Mouse (Mus musculus): ENCODE data around the gene Rab5b.
"Not testable (repeated sequence)": the region's sequence is repeated elsewhere in the genome, so short reads cannot be mapped to it uniquely, and the experiment has no call there.

Rab5b gene

DNA sequence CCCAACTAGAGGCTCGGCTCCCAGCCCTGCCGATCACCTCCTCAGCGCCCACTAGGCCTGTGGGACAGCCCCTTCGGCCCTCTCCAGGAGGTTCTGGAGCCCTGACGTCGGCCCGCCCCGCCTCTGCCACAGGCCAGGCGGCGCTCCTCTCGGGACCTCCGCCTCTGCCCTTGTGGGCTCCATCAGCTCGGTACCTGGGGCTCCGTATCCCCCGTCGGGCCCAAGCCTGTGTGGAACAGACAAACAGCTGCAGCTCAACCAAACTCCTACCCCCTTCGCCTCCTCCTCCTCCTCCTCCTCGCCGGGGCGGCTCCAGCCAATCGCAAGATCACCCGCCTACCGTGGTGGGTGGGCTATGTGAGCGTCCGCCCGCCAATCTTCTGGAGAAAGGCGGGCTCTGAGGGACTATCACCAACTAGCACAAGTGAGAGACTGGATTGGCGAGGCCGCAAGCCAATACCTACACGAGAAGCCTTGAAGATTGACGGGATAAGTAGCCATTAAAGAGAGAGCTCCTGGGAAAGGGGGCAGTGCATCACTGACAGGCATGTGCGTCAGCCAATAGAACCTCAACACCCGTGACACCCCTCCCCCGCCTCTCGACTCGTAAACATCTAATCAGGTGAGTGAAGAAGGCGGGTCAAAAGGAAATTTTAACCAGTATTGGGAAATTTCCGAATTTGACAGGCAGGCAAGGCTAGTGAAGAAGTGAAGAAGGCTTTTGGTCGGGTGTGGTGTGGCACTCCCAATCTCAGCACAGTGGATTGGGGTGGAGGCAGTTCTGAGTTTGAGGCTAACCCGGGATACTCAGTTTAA, at the start of gene Rab5b:
TSS of gene Rab5b (minus strand) at position 273 of the 816 bp plus-strand sequence.
- DNase-seq (ENCODE audit: extremely low read depth, low read depth, low spot score): peak; percentile 100

DNA sequence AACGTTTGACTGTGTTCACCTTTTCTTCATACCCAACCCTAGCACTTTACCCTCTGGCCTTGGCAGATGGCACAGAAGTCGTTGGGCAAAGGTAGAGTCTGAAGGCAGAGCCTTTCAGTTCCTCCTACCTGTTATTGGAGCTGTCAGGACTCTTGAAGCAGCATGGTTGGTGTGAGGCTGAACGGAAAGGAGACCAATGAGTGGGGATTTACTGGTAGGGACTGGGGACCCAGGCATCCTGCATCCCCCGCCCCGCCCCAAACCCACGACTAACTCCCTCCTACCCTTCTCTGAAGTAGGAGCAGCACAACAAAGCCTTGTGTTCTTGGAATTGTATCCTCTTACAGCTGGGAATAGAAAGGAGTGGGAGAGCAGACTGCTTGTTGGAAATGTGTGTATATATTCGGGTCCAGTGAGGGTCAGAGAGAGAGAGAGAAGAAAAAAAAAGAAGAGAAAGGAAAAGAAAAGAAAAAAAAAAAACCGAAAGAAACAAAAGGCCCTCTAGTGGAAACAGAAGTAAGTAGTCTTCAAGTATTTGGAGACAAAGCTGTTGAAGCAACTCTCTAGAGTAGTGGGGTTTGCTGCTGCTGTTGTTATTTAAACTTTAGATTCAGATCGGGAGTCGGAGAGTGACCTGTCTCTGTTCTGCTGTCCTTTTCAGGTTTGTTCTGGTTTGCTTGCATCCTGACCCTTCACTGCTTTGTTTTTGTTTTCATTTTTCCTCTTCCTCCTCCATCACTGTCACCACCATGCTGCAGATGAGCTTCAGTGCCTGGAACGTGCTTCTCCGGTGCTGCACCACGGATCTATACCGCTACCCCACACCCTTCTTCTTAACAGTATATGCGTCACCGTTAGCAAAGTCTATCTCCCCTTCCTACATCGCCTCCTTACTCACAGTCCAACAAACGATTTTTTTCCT, 48.9 kb upstream of the Rab5b start, which contains the start of gene Dgka:
TSS of gene Dgka (minus strand) at position 176 of the 922 bp plus-strand sequence.
- DNase-seq (ENCODE audit: extremely low read depth, low read depth, low spot score): no peak

DNA sequence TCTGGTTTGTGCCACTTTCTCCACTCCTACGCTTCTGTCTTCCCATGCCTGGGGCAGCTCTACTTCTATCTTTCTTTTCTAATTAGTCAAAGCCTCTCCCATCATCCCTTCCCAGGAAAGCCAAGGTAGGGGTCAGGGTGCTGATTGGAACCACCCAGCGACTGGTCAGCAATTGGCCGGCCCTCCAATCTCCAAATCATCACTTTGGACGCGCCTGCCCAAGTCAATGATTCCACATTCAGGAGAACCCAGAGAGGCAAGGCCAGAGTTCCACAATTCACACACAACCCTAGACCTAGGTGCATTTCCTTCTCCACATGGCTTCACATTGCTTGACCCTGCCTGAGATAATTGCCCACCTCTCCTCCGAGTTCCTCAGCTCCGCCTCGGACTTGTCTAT, 48.1 kb upstream of the Rab5b start:
- DNase-seq (ENCODE audit: extremely low read depth, low read depth, low spot score): no peak

DNA sequence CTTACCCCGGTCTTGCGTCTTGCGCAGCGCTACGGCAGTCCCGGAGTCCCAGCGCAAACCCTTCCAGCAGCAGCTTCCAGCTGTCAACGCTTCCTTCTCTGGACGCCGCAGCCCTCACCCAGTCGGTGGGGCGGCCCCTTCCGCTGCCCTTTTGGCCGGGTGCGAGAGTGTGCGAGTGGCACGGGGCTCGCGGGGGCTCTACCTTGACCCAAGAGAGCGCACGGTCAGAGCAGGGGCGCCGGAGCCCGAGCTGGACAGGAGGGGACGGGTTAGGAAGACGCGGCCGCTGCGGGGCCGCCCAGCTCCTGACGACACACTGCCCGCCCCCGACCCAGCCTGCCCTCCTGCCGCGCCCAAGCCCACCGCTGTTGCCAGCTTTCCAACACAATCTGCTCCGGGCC, 47.7 kb upstream of the Rab5b start:
- no peak for DNase-seq (ENCODE audit: extremely low read depth, low read depth, low spot score)

DNA sequence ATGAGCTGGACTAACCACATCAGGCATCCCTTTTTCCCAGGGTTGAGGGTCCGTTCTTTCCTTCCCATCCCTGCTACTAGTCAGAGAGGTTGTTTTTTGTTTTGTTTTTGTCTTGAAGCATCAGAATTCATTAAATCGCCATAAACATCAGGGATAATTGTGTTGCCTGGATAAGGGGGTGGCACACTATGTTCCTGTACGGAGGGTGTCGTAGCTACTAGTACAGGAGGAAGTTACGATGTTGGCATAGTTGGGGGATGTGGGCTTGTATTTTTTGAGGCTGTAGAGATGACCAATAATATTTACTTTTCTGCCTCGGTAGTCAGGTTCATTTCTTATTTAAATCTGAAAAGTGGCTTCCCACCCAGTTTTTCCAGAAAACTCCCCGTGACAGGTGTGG, 47.2 kb upstream of the Rab5b start:
- DNase-seq (ENCODE audit: extremely low read depth, low read depth, low spot score): no peak

DNA sequence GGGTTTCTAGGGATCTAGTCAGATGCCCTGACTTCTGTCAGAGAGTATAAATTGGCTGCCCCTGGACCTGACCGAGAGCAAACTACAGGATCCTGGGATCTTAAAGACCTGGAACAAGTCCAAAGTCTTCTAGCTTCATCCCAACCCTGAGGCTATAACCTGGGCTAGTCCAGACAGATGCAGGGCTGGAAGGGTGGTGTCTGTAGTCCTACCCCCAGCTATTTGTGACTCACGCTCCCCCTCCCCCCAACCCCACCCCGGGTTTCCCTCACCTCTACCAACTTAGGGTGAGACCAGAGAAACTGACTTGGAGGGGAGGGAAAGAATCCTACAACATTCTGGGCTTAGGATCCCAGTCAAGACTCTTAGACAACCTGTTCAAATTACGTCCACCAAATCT, 46.6 kb upstream of the Rab5b start:
- no peak for DNase-seq (ENCODE audit: extremely low read depth, low read depth, low spot score)

DNA sequence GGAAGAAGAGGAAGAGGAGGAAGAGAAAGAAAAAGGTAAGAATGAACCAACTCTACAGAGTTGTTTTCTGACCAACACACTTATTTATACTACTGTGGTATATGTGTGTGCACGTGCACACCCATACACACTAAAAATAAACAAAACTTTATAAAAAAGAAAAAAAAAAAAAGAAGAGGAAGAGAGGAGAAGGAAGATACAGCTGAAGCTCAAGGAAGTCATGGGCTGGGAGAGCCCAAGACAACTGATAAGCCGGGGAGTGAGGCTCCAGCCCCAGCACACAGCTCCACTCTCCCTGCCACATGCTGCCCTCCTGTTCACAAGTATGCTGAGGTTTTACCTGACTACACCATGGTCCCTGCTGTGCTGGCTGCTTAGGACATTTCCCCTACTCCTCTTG, 44.2 kb upstream of the Rab5b start:
- no peak for DNase-seq (ENCODE audit: extremely low read depth, low read depth, low spot score)

DNA sequence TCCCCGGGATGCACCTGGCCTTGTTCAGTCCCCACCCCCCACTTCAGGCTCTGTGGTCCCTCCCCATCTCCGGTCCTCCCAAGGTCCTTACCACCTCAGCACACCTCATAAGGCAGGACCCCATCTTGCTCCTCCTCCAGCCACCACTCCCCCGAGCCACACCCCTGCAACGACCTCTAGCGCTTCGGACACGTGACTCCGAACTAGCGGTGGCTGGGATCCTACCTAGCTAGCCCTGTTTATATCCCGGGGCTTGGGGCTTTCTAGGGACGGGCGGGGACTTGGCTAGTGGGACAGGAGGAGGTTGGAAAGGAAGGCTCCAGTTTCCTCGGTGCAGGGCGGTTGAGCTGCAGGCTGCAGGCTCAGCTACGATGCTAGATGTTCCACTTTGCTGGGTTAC, 41.4 kb upstream of the Rab5b start:
- no peak for DNase-seq (ENCODE audit: extremely low read depth, low read depth, low spot score)

DNA sequence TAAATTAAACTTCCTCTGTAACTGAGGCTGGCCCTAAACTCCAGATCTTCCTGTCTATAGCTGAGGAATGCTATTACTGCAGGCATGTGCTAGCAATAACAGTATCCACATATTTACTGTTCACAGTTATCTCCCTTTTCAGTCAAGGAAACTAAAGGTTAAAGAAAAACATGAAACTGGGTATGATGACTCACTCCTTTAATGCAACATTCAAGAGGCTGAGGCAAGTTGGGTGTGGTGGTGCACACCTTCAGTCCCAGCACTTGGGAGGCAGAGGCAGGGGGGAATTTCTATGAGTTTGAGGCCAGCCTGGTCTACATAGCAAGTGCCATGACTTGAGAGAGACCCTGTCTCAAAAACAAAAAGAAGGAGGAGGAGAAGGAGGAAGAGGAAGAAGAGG, 35.9 kb upstream of the Rab5b start:
- no peak for DNase-seq (ENCODE audit: extremely low read depth, low read depth, low spot score)

DNA sequence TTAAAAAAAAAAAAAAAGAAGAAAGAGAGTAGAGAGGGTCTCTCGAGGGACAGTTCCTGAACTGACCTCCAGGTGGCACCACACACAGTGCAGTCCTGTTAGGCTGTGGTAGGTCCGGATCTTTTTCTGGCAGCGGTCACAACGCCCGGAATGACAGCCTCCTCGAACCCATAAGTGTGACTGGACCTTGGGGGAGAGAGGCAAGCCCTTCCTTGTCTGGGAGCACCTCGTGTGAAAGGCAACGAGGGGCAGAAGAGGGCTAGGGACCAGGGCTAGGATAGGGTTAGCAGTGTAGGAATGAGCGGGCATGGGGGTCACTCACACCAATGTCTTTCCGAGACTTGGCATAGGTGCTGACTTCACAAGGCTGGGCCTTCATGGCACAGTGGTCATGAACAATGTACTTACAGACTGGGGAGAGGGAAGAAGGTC, 35.0 kb upstream of the Rab5b start:
- DNase-seq (ENCODE audit: extremely low read depth, low read depth, low spot score): no peak

DNA sequence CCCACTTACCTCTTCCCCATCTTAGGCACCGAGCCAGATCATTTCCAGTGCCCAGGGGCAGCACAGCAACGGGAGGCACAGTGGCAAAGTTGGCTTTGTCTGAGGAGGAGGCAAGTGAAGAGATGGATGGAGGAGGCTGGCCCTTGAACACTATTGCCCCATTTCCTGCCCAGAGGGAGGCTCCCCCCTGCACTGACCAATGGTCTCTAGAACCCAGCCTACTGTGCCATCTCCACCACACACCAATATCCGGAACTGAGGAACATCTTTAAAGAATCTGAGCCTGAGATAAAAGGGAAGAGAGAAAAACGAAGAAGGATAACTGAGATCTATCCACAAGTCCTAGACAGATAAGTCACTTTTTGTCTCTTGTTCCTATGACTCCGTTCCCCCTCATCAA, 32.0 kb upstream of the Rab5b start:
- no peak for DNase-seq (ENCODE audit: extremely low read depth, low read depth, low spot score)

DNA sequence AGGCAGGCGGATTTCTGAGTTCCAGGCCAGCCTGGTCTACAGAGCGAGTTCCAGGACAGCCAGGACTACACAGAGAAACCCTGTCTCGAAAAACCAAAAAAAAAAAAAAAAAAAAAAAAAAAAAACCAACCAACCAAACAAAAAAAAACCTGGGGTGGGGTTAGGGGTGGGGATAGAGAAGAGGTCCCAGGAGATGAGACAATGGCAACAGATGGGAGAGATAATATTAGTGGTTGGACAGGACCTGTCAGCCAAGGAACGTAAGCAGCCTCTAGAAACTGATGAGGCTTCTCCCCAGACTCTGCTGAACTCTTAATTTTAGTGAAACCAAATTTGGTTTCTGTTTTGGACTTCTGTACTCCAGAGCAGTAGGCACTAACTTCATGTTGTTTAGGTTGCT, 29.4 kb upstream of the Rab5b start:
- DNase-seq (ENCODE audit: extremely low read depth, low read depth, low spot score): not testable (repeated sequence)

DNA sequence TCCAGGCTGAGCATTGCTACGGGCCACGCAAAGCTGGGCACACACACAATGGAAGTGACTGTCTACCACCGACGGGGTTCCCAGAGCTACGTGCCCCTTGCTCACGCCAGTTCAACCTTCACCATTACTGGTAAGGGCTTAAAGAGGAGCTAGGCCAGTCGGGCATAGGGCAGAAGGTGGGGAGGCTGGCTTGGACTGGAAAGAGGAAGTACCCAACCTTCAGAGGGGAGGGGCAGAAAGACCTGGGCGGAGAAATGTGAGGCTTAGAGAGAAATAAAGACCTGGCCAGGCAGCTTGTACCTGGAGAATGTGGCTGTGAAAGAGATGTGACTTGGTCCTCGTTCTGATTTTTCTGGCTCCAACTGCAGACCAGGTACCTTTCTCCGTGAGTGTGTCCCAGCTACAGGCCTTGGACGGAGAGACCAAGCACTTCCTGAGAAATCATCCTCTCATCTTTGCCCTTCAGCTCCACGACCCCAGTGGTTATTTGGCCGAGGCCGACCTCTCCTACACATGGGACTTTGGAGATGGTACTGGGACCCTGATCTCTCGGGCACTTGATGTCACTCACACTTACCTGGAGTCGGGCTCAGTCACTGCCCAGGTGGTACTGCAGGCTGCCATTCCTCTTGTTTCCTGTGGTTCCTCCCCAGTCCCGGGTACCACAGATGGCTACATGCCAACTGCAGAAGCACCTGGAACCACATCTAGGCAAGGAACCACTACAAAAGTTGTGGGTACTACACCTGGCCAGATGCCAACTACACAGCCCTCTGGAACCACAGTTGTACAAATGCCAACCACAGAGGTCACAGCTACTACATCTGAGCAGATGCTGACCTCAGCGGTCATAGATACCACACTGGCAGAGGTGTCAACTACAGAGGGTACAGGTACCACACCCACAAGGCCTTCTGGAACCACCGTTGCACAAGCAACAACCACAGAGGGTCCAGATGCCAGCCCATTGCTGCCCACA, 19.8 kb upstream of the Rab5b start:
- DNase-seq (ENCODE audit: extremely low read depth, low read depth, low spot score): no peak

DNA sequence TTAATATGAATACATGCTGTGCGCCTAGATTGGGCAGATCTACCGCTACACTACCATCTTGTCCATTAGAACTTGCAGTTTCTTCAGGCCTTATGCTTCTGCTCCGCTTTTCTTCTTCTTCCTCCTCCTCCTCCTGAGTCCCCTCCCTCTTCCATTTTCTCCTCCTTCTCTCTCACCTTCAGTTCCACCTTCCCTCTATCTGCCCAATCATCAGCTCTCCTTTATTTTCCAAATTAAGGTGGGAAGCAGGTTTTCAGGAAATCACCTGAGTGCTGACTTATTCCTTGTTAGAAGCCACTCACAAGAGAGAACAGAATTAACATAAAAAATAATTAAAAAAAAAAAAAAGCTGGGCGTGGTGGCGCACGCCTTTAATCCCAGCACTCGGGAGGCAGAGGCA, 15.3 kb upstream of the Rab5b start:
- not testable (repeated sequence) for DNase-seq (ENCODE audit: extremely low read depth, low read depth, low spot score)

DNA sequence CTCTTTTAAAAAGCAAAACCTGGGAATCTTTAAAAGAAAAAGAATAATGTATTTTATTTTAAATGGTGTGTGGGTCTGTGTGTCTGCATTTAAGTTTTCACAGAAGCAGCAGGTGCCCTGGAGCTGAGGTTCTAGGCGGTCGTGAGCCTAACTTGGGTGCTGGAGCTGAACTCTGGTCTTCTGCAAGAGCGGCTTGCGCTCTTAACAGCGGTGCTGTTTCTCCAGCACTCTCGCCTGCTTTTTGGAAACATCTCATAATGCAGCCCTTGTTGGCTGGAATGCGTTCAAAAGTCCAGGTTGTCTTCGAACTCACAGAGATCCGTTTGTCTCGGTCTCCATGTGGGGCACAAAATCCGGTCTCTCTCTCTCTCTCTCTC, 9.2 kb upstream of the Rab5b start:
- no peak for DNase-seq (ENCODE audit: extremely low read depth, low read depth, low spot score)

DNA sequence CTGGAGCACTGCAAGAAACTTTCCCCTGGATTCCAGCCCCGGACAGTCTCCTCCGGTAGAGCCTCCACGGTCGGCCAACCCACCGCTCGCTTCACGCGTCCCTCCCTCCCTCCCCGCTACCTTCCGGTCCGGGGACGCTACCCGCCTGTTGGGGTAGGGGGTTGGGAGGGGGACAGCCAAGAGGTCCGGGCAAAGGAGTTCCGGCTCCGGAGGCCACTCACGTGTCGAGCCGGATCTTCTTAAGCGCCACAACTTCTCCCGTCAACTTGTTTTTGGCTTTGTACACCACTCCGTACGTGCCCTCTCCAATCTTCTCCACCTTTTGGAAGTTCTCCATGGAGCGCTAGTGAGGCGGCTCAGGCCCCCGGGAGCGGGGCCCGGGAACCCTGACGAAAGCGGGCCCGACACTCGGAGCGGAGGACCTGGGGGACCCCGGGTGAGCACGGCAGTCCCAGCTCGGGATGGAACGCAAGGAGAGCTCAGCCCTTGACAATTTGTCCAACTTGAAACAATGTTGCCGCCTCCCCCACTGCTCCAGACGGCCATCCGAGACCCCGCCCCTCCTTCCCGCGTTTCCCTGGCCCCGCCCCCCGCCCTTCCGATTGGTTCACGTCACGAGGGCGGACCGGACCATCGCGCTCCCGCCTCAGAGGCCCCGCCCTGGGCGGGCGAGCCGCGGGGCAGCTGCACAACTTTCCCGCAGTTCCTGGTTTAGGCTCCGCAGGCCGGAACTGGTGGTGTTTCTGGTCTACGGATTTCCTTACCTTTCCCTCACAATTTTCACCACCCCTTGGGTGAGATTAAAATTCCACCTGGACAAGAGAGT, 8.6 kb upstream of the Rab5b start, which contains the start of gene Cdk2:
TSS of gene Cdk2 (minus strand) at position 541 of the 826 bp plus-strand sequence.
- no peak for DNase-seq (ENCODE audit: extremely low read depth, low read depth, low spot score)

DNA sequence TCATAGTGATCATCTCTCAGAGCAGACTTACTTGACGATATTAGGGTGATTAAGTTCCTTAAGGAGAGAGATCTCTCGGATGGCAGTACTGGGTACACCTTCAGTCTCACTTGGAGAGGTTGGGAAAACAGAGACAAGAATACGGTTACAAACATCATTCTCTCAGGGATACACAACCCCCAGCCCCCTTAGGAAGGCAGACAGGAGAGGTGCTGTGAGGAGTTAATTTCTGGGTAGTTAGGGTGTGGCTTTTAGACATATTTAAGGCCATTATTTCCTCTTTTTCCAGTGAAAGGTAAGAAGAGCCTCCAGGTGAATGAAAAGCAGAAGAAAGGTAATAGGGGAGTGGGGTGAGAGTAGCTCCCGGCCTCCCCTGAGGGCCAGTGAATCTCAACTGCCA, 7.8 kb upstream of the Rab5b start, which contains the start of gene Pmel:
TSS of gene Pmel (plus strand) at position 301 of the 400 bp plus-strand sequence.
- DNase-seq (ENCODE audit: extremely low read depth, low read depth, low spot score): no peak

DNA sequence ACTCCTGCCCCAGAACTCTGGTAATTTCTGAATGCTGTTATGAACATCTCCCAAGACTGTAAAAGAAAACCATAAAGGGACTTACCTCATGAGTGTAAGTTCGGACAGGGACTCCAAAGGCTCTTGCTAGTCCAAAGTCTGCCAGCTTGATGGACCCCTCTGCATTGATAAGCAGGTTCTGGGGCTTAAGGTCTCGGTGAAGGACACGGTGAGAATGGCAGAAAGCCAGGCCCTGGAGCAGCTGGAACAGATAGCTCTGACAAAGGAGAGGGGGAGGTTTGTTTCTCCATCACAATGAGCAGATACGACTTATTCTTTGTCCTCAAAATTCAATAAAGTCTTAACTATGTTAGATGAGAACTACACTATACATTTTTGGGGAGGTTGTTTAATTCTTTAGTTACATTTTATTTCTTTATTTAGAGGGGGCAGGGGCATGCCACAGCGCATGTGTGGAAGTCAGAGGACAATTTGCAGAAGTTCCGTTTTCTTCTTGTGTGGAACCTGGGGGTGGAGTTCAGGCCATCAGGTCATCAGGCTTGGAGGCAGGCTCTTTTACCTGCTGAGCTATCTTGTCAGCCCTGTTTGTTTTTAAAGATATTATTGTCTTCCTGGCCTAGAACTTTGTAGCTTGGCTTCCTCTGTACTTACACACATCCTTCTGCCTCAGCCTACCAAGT, 6.4 kb upstream of the Rab5b start:
- no peak for DNase-seq (ENCODE audit: extremely low read depth, low read depth, low spot score)

DNA sequence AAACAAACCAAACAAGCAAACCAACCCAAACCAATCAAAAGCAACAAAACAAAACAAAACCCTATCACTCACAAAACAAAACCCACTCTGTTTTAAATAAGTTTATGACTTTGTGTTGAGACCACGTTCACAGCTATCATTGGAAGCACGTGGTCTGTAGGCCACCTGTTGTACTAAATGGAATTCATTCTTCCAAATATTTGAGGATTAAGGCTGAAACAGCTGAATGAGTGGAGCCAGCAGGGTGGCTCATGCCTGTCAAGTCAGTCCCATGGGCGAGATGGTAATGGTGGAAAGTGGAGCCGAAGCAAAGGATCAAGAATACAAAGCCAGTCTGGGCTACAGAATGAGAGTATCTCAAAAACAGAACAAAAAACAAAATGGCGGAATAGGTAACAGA, 4.6 kb upstream of the Rab5b start:
- DNase-seq (ENCODE audit: extremely low read depth, low read depth, low spot score): no peak

All from fat pad, adult 2 months (tissue).